Mouse (Mus musculus) brain, adult 10 weeks (tissue): ENCODE measurements around the gene Chmp3. TPM values are rescaled to one million over a fixed set of nuclear protein-coding genes. Genes with fewer than 3 reads are reported as not detected.

Experiments
- polyA plus RNA-seq: library from polyadenylated mRNA; stranded (reverse); fragments of 350-450 nt; fragmentation: Illumina TruSeq; extraction: RNeasy Lipid Tissue Mini Kit (QIAGEN cat#74804); gene quantifications from one replicate; pipeline ENCODE4 v1.2.3, GENCODE M21; 2015; ENCODE audit warnings: low read depth, low replicate concordance

Gene Chmp3
- polyA plus RNA-seq: 137 TPM

GRCm38 (mm10) chr6:71543686-71544499 lies at the start of gene Chmp3:
Gene Chmp3 (plus strand): TSS chr6:71543797.

Other genes starting within 250 kb of the Chmp3 start
- 2.6 TPM for gene Smyd1, start 221.6 kb upstream of the Chmp3 start, polyA plus RNA-seq
- not detected for gene Cd8b1, start 221.0 kb upstream of the Chmp3 start, polyA plus RNA-seq
- not detected for gene Cd8a, start 170.4 kb upstream of the Chmp3 start, polyA plus RNA-seq
- 73.3 TPM for gene Rmnd5a, start 103.2 kb upstream of the Chmp3 start, polyA plus RNA-seq
- 41.1 TPM for gene Rnf103, start 49.9 kb upstream of the Chmp3 start, polyA plus RNA-seq
- 38.3 TPM for gene Kdm3a, start 89.2 kb downstream of the Chmp3 start, polyA plus RNA-seq
- 90.4 TPM for gene Reep1, start 163.8 kb downstream of the Chmp3 start, polyA plus RNA-seq